Mouse (Mus musculus): ENCODE measurements around the gene Ephb2. TPM values are rescaled to one million over a fixed set of nuclear protein-coding genes. Genes with fewer than 3 reads are reported as not detected.

Ephb2 gene
- polyA plus RNA-seq, 1 experiment from 2014 or later: 19.6 TPM

DNA sequence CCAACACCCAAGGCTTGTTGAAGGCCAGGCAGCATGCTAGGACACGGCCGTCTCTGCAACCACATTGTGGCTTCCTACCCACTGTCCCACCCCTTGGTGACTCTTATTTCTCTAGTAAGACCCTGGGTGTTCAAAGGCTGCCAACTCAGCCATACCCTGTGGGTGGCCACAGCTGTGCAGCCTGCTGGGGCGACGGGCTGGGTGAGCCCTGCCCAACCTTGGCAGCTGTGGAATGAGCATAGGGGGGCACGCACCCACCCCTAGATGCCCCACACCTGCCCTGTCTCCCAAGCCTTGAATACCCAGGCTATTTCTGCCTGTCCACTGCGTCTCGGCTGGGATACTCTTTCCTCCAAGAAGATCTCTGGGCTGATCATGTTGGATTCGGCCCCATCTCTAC, 81.5 kb downstream of the Ephb2 start:
- no peak overlapping the region for H3K4me2 ChIP-seq (ENCODE audit: low read depth, low read length)

DNA sequence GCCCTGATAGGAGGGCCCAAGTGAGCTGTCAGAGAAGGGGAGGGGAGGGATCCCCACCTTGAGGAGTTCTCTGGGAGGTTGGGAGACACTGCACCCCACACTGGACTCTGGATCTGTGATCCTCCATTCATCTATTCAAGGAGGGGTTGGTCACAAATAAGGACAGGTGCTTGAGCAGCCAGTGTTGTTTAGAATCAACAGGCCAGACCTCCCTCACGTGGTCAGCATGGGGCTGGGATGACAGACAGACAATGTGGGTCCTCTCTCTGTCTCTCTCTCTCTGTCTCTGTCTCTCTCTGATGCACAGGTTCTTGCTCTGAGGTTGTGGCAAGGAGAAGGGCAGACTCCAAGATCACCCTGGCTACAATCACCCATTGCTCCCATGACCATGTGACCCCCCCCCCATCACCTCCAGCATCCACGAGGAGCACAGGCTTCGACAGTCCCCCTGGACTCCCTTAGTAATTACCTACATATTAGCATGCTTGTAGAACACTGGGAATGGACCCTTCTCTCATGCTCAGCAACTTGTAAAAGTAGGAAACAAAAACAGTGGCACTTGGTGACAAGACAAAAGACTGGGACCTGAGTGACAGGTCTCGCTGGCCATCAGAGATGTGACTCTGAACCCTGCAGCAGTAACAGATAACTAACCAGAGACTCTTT, 84.3 kb downstream of the Ephb2 start:
- Histone ChIP-seq H3K27me3 (ENCODE audit: control insufficient read depth, insufficient read depth, low read length) (no peaks in the 10 kb centered on the region), H3K4me1 (ENCODE audit: control insufficient read depth, insufficient read depth, low read length) (peaks cover 60% of the 10 kb centered on the region), H3K36me3 (ENCODE audit: control insufficient read depth, insufficient read depth, low read length) (no peaks in the 10 kb centered on the region), H3K9me3 (ENCODE audit: control insufficient read depth, low read length) (no peaks in the 10 kb centered on the region), H3K27ac (ENCODE audit: low read depth, low read length) (peak overlapping the region; percentile 76), H3K9ac (replicated peaks; ENCODE audit: low read depth, low read length) (peak overlapping the region; percentile 41), H3K4me2 (ENCODE audit: low read depth, low read length) (no peak overlapping the region), H3K4me3 (ENCODE audit: low read depth, low read length) (no peak overlapping the region)
- WGBS: 14% methylated on average over 4 of the region's 4 CpGs
- no peak for ATAC-seq (ENCODE audit: low read depth)

More for the DNA sequence above, 81.5 kb downstream of the Ephb2 start:
- H3K4me3 ChIP-seq (ENCODE audit: low read depth, low read length): no peak overlapping the region
- H3K9me3 ChIP-seq (ENCODE audit: control insufficient read depth, low read length): no peaks in the 10 kb centered on the region
- no peaks in the 10 kb centered on the region for H3K36me3 ChIP-seq (ENCODE audit: control insufficient read depth, insufficient read depth, low read length)
- WGBS: 71% methylated on average over 8 of the region's 8 CpGs
- H3K4me1 ChIP-seq (ENCODE audit: control insufficient read depth, insufficient read depth, low read length): peaks cover 70% of the 10 kb centered on the region
- no peak overlapping the region for H3K9ac ChIP-seq (replicated peaks; ENCODE audit: low read depth, low read length)
- H3K27me3 ChIP-seq (ENCODE audit: control insufficient read depth, insufficient read depth, low read length): no peaks in the 10 kb centered on the region
- ATAC-seq (ENCODE audit: low read depth): no peak
- no peak overlapping the region for H3K27ac ChIP-seq (ENCODE audit: low read depth, low read length)

GRCm38 (mm10) chr4:136750578-136751338, 85.0 kb downstream of the Ephb2 start:
- WGBS: 3% methylated on average over 19 of the region's 19 CpGs

GRCm38 (mm10) chr4:136749851-136750577, 85.8 kb downstream of the Ephb2 start:
- 11% methylated on average over 19 of the region's 19 CpGs for WGBS
- peak overlapping the region; percentile 76 for H3K27ac ChIP-seq (ENCODE audit: low read depth, low read length)
- H3K4me2 ChIP-seq (ENCODE audit: low read depth, low read length): no peak overlapping the region
- peak overlapping the region; percentile 22; the same call in 1 of the 2 replicates for H3K9ac ChIP-seq (replicated peaks; ENCODE audit: low read depth, low read length)
- H3K4me1 ChIP-seq (ENCODE audit: control insufficient read depth, insufficient read depth, low read length): peaks cover 45% of the 10 kb centered on the region
- H3K27me3 ChIP-seq (ENCODE audit: control insufficient read depth, insufficient read depth, low read length): no peaks in the 10 kb centered on the region
- no peaks in the 10 kb centered on the region for H3K9me3 ChIP-seq (ENCODE audit: control insufficient read depth, low read length)
- no peak overlapping the region for H3K4me3 ChIP-seq (ENCODE audit: low read depth, low read length)
- ATAC-seq (ENCODE audit: low read depth): peak; percentile 72
- H3K36me3 ChIP-seq (ENCODE audit: control insufficient read depth, insufficient read depth, low read length): no peaks in the 10 kb centered on the region

More at GRCm38 (mm10) chr4:136750578-136751338, 85.0 kb downstream of the Ephb2 start:
- Histone ChIP-seq H3K9me3 (ENCODE audit: control insufficient read depth, low read length) (no peaks in the 10 kb centered on the region), H3K27me3 (ENCODE audit: control insufficient read depth, insufficient read depth, low read length) (no peaks in the 10 kb centered on the region), H3K4me2 (ENCODE audit: low read depth, low read length) (no peak overlapping the region), H3K9ac (replicated peaks; ENCODE audit: low read depth, low read length) (peak overlapping the region; percentile 41), H3K4me3 (ENCODE audit: low read depth, low read length) (no peak overlapping the region), H3K4me1 (ENCODE audit: control insufficient read depth, insufficient read depth, low read length) (peaks cover 53% of the 10 kb centered on the region), H3K36me3 (ENCODE audit: control insufficient read depth, insufficient read depth, low read length) (no peaks in the 10 kb centered on the region), H3K27ac (ENCODE audit: low read depth, low read length) (peak overlapping the region; percentile 76)
- ATAC-seq (ENCODE audit: low read depth): peak; percentile 26; the same call in 1 of the 2 replicates

DNA sequence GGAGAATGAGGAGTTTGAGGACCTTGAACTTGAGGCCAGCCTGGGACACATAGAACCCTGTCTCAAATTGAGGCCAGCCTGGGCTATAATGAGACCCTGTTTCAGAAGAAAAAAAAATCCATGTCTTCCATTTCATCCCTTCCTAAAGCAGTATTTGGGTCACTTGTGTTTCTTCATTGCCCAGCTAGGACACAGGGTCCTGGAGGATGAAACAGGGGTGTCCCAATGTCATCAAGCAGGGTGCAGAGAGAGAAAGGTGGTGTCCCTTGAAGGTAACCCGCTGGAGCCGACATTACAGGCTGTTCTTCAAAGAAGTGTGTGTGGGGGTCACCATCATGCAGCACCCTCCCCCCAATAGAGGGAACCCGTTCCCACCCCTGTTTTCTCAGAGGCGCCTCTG, 86.4 kb downstream of the Ephb2 start:
- H3K27me3 ChIP-seq (ENCODE audit: control insufficient read depth, insufficient read depth, low read length): no peaks in the 10 kb centered on the region
- ATAC-seq (ENCODE audit: low read depth): no peak
- H3K9ac ChIP-seq (replicated peaks; ENCODE audit: low read depth, low read length): no peak overlapping the region
- no peak overlapping the region for H3K4me2 ChIP-seq (ENCODE audit: low read depth, low read length)
- H3K36me3 ChIP-seq (ENCODE audit: control insufficient read depth, insufficient read depth, low read length): no peaks in the 10 kb centered on the region
- H3K27ac ChIP-seq (ENCODE audit: low read depth, low read length): peak overlapping the region; percentile 76
- peaks cover 41% of the 10 kb centered on the region for H3K4me1 ChIP-seq (ENCODE audit: control insufficient read depth, insufficient read depth, low read length)
- WGBS: 10% methylated on average over 4 of the region's 4 CpGs
- no peak overlapping the region for H3K4me3 ChIP-seq (ENCODE audit: low read depth, low read length)
- H3K9me3 ChIP-seq (ENCODE audit: control insufficient read depth, low read length): no peaks in the 10 kb centered on the region

- Histone ChIP-seq H3K4me3 (ENCODE audit: low read depth, low read length) (no peak overlapping the region), H3K36me3 (ENCODE audit: control insufficient read depth, insufficient read depth, low read length) (no peaks in the 10 kb centered on the region), H3K4me1 (ENCODE audit: control insufficient read depth, insufficient read depth, low read length) (peaks cover 40% of the 10 kb centered on the region), H3K27me3 (ENCODE audit: control insufficient read depth, insufficient read depth, low read length) (no peaks in the 10 kb centered on the region), H3K27ac (ENCODE audit: low read depth, low read length) (peak overlapping the region; percentile 76), H3K9me3 (ENCODE audit: control insufficient read depth, low read length) (no peaks in the 10 kb centered on the region), H3K4me2 (ENCODE audit: low read depth, low read length) (no peak overlapping the region), H3K9ac (replicated peaks; ENCODE audit: low read depth, low read length) (no peak overlapping the region)
- WGBS: 46% methylated on average over 7 of the region's 7 CpGs
- no peak for ATAC-seq (ENCODE audit: low read depth)
Measured at GRCm38 (mm10) chr4:136748842-136749392, 86.9 kb downstream of the Ephb2 start.

GRCm38 (mm10) chr4:136746516-136746915, 89.3 kb downstream of the Ephb2 start:
- H3K4me3 ChIP-seq (ENCODE audit: low read depth, low read length): no peak overlapping the region

DNA sequence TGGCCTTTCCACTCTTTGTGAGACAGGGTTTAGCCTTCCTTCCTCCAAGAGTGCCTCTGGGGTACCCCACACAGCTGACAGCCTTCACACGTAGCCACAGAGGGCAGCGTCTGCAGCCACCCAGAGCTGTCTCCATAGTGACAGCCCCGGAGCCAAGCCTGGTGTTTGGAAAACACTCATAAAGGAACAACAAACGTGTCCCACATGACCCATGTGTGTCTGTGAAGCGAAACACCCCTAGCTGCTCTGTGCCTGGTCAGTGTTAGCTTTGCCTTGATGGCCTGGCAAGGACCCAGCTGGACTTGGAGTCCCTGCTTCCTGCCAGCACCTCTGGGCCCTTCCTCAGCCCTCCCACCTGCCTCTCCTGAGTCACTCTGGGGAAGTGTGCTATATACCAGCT, 93.1 kb downstream of the Ephb2 start:
- peaks cover 27% of the 10 kb centered on the region for H3K4me1 ChIP-seq (ENCODE audit: control insufficient read depth, insufficient read depth, low read length)
- H3K4me2 ChIP-seq (ENCODE audit: low read depth, low read length): no peak overlapping the region
- WGBS: 10% methylated on average over 5 of the region's 5 CpGs

More at GRCm38 (mm10) chr4:136746516-136746915, 89.3 kb downstream of the Ephb2 start:
- no peak for ATAC-seq (ENCODE audit: low read depth)
- 70% methylated on average over 1 of the region's 1 CpGs for WGBS
- Histone ChIP-seq H3K9me3 (ENCODE audit: control insufficient read depth, low read length) (no peaks in the 10 kb centered on the region), H3K27me3 (ENCODE audit: control insufficient read depth, insufficient read depth, low read length) (no peaks in the 10 kb centered on the region), H3K4me1 (ENCODE audit: control insufficient read depth, insufficient read depth, low read length) (peaks cover 52% of the 10 kb centered on the region), H3K4me2 (ENCODE audit: low read depth, low read length) (no peak overlapping the region), H3K36me3 (ENCODE audit: control insufficient read depth, insufficient read depth, low read length) (no peaks in the 10 kb centered on the region), H3K9ac (replicated peaks; ENCODE audit: low read depth, low read length) (no peak overlapping the region), H3K27ac (ENCODE audit: low read depth, low read length) (no peak overlapping the region)

More for the DNA sequence above, 93.1 kb downstream of the Ephb2 start:
- peak; percentile 66 for ATAC-seq (ENCODE audit: low read depth)
- no peaks in the 10 kb centered on the region for H3K9me3 ChIP-seq (ENCODE audit: control insufficient read depth, low read length)
- H3K27ac ChIP-seq (ENCODE audit: low read depth, low read length): peak overlapping the region; percentile 61
- H3K36me3 ChIP-seq (ENCODE audit: control insufficient read depth, insufficient read depth, low read length): no peaks in the 10 kb centered on the region
- H3K4me3 ChIP-seq (ENCODE audit: low read depth, low read length): no peak overlapping the region
- no peaks in the 10 kb centered on the region for H3K27me3 ChIP-seq (ENCODE audit: control insufficient read depth, insufficient read depth, low read length)
- H3K9ac ChIP-seq (replicated peaks; ENCODE audit: low read depth, low read length): no peak overlapping the region

Measured in neural tube, embryonic 14.5 days (tissue).